Mouse (Mus musculus) regulatory T cell (primary cell): ENCODE data around the gene Sytl3.
"Not testable (repeated sequence)": the region's sequence is repeated elsewhere in the genome, so short reads cannot be mapped to it uniquely, and the experiment has no call there.

Experiments used
- in situ Hi-C: fragments of 300-600 bp; cut with MboI, MseI; formaldehyde crosslinking; loops from one replicate; pipeline ENCODE4 v1.15.1; 2025; ENCODE audit warnings: high pct_unique_total_duplicates

Gene Sytl3

GRCm38 (mm10) chr17:6658801-6659200 lies at the start of gene Sytl3:
Sytl3 (plus strand) TSS chr17:6659093.
- in situ Hi-C loops = loop anchor here (5.0 kb wide), 1 partner anchor 342 kb away; the partner anchor contains the start of gene Dynlt1a

- in situ Hi-C loops = not testable (repeated sequence)
Measured at GRCm38 (mm10) chr17:6613524-6613923, 45.4 kb upstream of the Sytl3 start.

- in situ Hi-C loops = not testable (repeated sequence)
Measured at GRCm38 (mm10) chr17:6614316-6614715, 44.6 kb upstream of the Sytl3 start.

- in situ Hi-C loops = loop anchor here (5.0 kb wide), 1 partner anchor 314 kb away; no protein-coding TSS in a partner anchor
Measured at GRCm38 (mm10) chr17:6616731-6617130, 42.2 kb upstream of the Sytl3 start.

- in situ Hi-C loops = loop anchor here (5.0 kb wide), 1 partner anchor 316 kb away; no protein-coding TSS in a partner anchor
Measured at GRCm38 (mm10) chr17:6617689-6618400, 41.0 kb upstream of the Sytl3 start.

- in situ Hi-C loops = loop anchor here (5.0 kb wide), 1 partner anchor 317 kb away; no protein-coding TSS in a partner anchor
Measured at GRCm38 (mm10) chr17:6619271-6619670, 39.6 kb upstream of the Sytl3 start.

- in situ Hi-C loops = not testable (repeated sequence)
Measured at GRCm38 (mm10) chr17:6620035-6620434, 38.9 kb upstream of the Sytl3 start.

GRCm38 (mm10) chr17:6620730-6621451 lies 38.0 kb upstream of the Sytl3 start:
- in situ Hi-C loops = not testable (repeated sequence)

GRCm38 (mm10) chr17:6621976-6622375 lies 36.9 kb upstream of the Sytl3 start:
- in situ Hi-C loops = not testable (repeated sequence)

- in situ Hi-C loops = loop anchor here (5.0 kb wide), 1 partner anchor 168 kb away; no protein-coding TSS in a partner anchor
Measured at GRCm38 (mm10) chr17:6624926-6625558, 33.9 kb upstream of the Sytl3 start.

- in situ Hi-C loops = not testable (repeated sequence)
Measured at GRCm38 (mm10) chr17:6630398-6630797, 28.5 kb upstream of the Sytl3 start.

GRCm38 (mm10) chr17:6632850-6633249 lies 26.0 kb upstream of the Sytl3 start:
- in situ Hi-C loops = not testable (repeated sequence)

- in situ Hi-C loops = not testable (repeated sequence)
Measured at GRCm38 (mm10) chr17:6635781-6636180, 23.1 kb upstream of the Sytl3 start.

- in situ Hi-C loops = no loop called here
Measured at GRCm38 (mm10) chr17:6636861-6637260, 22.0 kb upstream of the Sytl3 start.

GRCm38 (mm10) chr17:6637434-6637833 lies 21.5 kb upstream of the Sytl3 start:
- in situ Hi-C loops = not testable (repeated sequence)

GRCm38 (mm10) chr17:6638444-6638843 lies 20.4 kb upstream of the Sytl3 start:
- in situ Hi-C loops = not testable (repeated sequence)

GRCm38 (mm10) chr17:6639486-6639885 lies 19.4 kb upstream of the Sytl3 start:
- in situ Hi-C loops = not testable (repeated sequence)

GRCm38 (mm10) chr17:6640044-6640637 lies 18.8 kb upstream of the Sytl3 start:
- in situ Hi-C loops = not testable (repeated sequence)

GRCm38 (mm10) chr17:6640771-6641429 lies 18.0 kb upstream of the Sytl3 start:
- in situ Hi-C loops = not testable (repeated sequence)

- in situ Hi-C loops = not testable (repeated sequence)
Measured at GRCm38 (mm10) chr17:6644210-6644609, 14.7 kb upstream of the Sytl3 start.

- in situ Hi-C loops = not testable (repeated sequence)
Measured at GRCm38 (mm10) chr17:6644673-6645072, 14.2 kb upstream of the Sytl3 start.
